Mouse (Mus musculus): ENCODE measurements at regions not wholly inside any gene's neighbourhood (a gene's known extent, or its start where the extent isn't known, plus 50 kb on each side); places are given as distances from the start of the nearest gene placed in this dataset.
A peak's percentile ranks its signal among the peaks of the same experiment; 100 is the strongest.

GRCm38 (mm10) chr14:58815616-58816539, 326.8 kb downstream of the 1700129C05Rik start:
- no peak for DNase-seq

- peak; percentile 79 for DNase-seq
Observed at GRCm38 (mm10) chr14:58812585-58812984, 330.1 kb downstream of the 1700129C05Rik start.

GRCm38 (mm10) chr14:58801402-58801861, 341.3 kb downstream of the 1700129C05Rik start:
- no peak for DNase-seq

GRCm38 (mm10) chr14:58788190-58788945, 354.3 kb downstream of the 1700129C05Rik start:
- peak; percentile 27 for DNase-seq

GRCm38 (mm10) chr14:58787618-58788017, 355.1 kb downstream of the 1700129C05Rik start:
- no peak for DNase-seq

- DNase-seq = peak; percentile 24
Observed at GRCm38 (mm10) chr14:58786791-58787491, 355.8 kb downstream of the 1700129C05Rik start.

- no peak for DNase-seq
Observed at GRCm38 (mm10) chr14:58783201-58783600, 359.5 kb downstream of the 1700129C05Rik start.

GRCm38 (mm10) chr14:58780306-58780705, 362.4 kb downstream of the 1700129C05Rik start:
- DNase-seq = no peak

- no peak for DNase-seq
Observed at GRCm38 (mm10) chr14:58778675-58779074, 364.0 kb downstream of the 1700129C05Rik start.

GRCm38 (mm10) chr14:58761291-58761690, 381.4 kb downstream of the 1700129C05Rik start:
- no peak for DNase-seq

GRCm38 (mm10) chr14:58759759-58760158, 382.9 kb downstream of the 1700129C05Rik start:
- no peak for DNase-seq

- DNase-seq = no peak
Observed at GRCm38 (mm10) chr14:58753781-58754180, 388.9 kb downstream of the 1700129C05Rik start.

GRCm38 (mm10) chr14:58753136-58753535, 389.6 kb downstream of the 1700129C05Rik start:
- DNase-seq = no peak

- no peak for DNase-seq
Observed at GRCm38 (mm10) chr14:58726418-58726817, 416.3 kb downstream of the 1700129C05Rik start.

GRCm38 (mm10) chr14:58714856-58715255, 427.8 kb downstream of the 1700129C05Rik start:
- no peak for DNase-seq

- peak; percentile 17 for DNase-seq
Observed at GRCm38 (mm10) chr14:58709861-58710260, 432.8 kb downstream of the 1700129C05Rik start.

GRCm38 (mm10) chr14:58709281-58709680, 433.4 kb downstream of the 1700129C05Rik start:
- no peak for DNase-seq

GRCm38 (mm10) chr14:58701765-58702164, 440.9 kb downstream of the 1700129C05Rik start:
- DNase-seq = peak; percentile 61

GRCm38 (mm10) chr14:58691129-58691828, 451.4 kb downstream of the 1700129C05Rik start:
- no peak for DNase-seq

- DNase-seq = no peak
Observed at GRCm38 (mm10) chr14:58687814-58688213, 454.9 kb downstream of the 1700129C05Rik start.

- DNase-seq = no peak
Observed at GRCm38 (mm10) chr14:58678781-58679180, 463.9 kb downstream of the 1700129C05Rik start.

GRCm38 (mm10) chr14:58678126-58678656, 464.5 kb downstream of the 1700129C05Rik start:
- peak; percentile 0 for DNase-seq
